Mouse (Mus musculus): Measurements from ENCODE around the gene Alkal2. TPM values are rescaled to one million over a fixed set of nuclear protein-coding genes. Genes with fewer than 3 reads are reported as not detected.

The Alkal2 gene
- polyA plus RNA-seq, 1 experiment from 2014 or later: 1.3 TPM

GRCm38 (mm10) chr12:30910860-30911259 lies 26.7 kb downstream of the Alkal2 start:
- peaks cover 15% of the 10 kb centered on the region for H3K4me1 ChIP-seq (ENCODE audit: control insufficient read depth, insufficient read depth, low read length)
- ATAC-seq (ENCODE audit: insufficient read depth, low FRiP score): no peak
- no peaks in the 10 kb centered on the region for H3K27me3 ChIP-seq (ENCODE audit: control insufficient read depth, insufficient read depth, low read length)
- no peaks in the 10 kb centered on the region for H3K36me3 ChIP-seq (ENCODE audit: control insufficient read depth, insufficient read depth, low read length)
- H3K9ac ChIP-seq (ENCODE audit: low read length): peak overlapping the region; percentile 89
- peak overlapping the region; percentile 73 for H3K27ac ChIP-seq (ENCODE audit: low read length)
- 11% methylated on average over 8 of the region's 8 CpGs for WGBS
- peak overlapping the region; percentile 89 for H3K4me2 ChIP-seq (ENCODE audit: low read depth, low read length)
- H3K4me3 ChIP-seq (replicated peaks; ENCODE audit: low read length): peak overlapping the region; percentile 87
- H3K9me3 ChIP-seq (replicated peaks; ENCODE audit: control insufficient read depth, low read length): no peaks in the 10 kb centered on the region

GRCm38 (mm10) chr12:30911261-30912047 lies 27.3 kb downstream of the Alkal2 start, which contains the start of the genes Acp1 and Sh3yl1:
Gene Acp1 (minus strand): TSS chr12:30911589.
Gene Sh3yl1 (plus strand): TSS chr12:30911668.
- ATAC-seq (ENCODE audit: insufficient read depth, low FRiP score): peak; percentile 97
- WGBS: 0% methylated on average over 52 of the region's 52 CpGs
- H3K4me1 ChIP-seq (ENCODE audit: control insufficient read depth, insufficient read depth, low read length): peaks cover 15% of the 10 kb centered on the region

GRCm38 (mm10) chr12:30912048-30912381 lies 27.9 kb downstream of the Alkal2 start:
- peak; percentile 84 for ATAC-seq (ENCODE audit: insufficient read depth, low FRiP score)
- Histone ChIP-seq H3K4me1 (ENCODE audit: control insufficient read depth, insufficient read depth, low read length) (peaks cover 15% of the 10 kb centered on the region), H3K27me3 (ENCODE audit: control insufficient read depth, insufficient read depth, low read length) (no peaks in the 10 kb centered on the region), H3K36me3 (ENCODE audit: control insufficient read depth, insufficient read depth, low read length) (no peaks in the 10 kb centered on the region), H3K9me3 (replicated peaks; ENCODE audit: control insufficient read depth, low read length) (no peaks in the 10 kb centered on the region), H3K27ac (ENCODE audit: low read length) (peak overlapping the region; percentile 80), H3K4me3 (replicated peaks; ENCODE audit: low read length) (peak overlapping the region; percentile 87), H3K9ac (ENCODE audit: low read length) (peak overlapping the region; percentile 89), H3K4me2 (ENCODE audit: low read depth, low read length) (peak overlapping the region; percentile 70)
- under 1% methylated on average over 19 of the region's 19 CpGs for WGBS

More at GRCm38 (mm10) chr12:30911261-30912047, 27.3 kb downstream of the Alkal2 start, which contains the start of the genes Acp1 and Sh3yl1:
- Histone ChIP-seq H3K27ac (ENCODE audit: low read length) (peak within 1 kb of the TSS; percentile 80), H3K27me3 (ENCODE audit: control insufficient read depth, insufficient read depth, low read length) (no peaks in the 10 kb centered on the region), H3K9me3 (replicated peaks; ENCODE audit: control insufficient read depth, low read length) (no peaks in the 10 kb centered on the region), H3K36me3 (ENCODE audit: control insufficient read depth, insufficient read depth, low read length) (no peaks in the 10 kb centered on the region), H3K4me2 (ENCODE audit: low read depth, low read length) (peak within 1 kb of the TSS; percentile 89), H3K9ac (ENCODE audit: low read length) (peak within 1 kb of the TSS; percentile 89), H3K4me3 (replicated peaks; ENCODE audit: low read length) (peak within 1 kb of the TSS; percentile 87)

- no peaks in the 10 kb centered on the region for H3K27me3 ChIP-seq (ENCODE audit: control insufficient read depth, insufficient read depth, low read length)
- ATAC-seq (ENCODE audit: insufficient read depth, low FRiP score): no peak
- peak overlapping the region; percentile 89; the same call in 1 of the 2 replicates for H3K9ac ChIP-seq (ENCODE audit: low read length)
- no peaks in the 10 kb centered on the region for H3K9me3 ChIP-seq (replicated peaks; ENCODE audit: control insufficient read depth, low read length)
- H3K4me2 ChIP-seq (ENCODE audit: low read depth, low read length): peak overlapping the region; percentile 70
- no peaks in the 10 kb centered on the region for H3K36me3 ChIP-seq (ENCODE audit: control insufficient read depth, insufficient read depth, low read length)
- H3K4me3 ChIP-seq (replicated peaks; ENCODE audit: low read length): peak overlapping the region; percentile 87
- peaks cover 15% of the 10 kb centered on the region for H3K4me1 ChIP-seq (ENCODE audit: control insufficient read depth, insufficient read depth, low read length)
- WGBS: 49% methylated on average over 3 of the region's 3 CpGs
- no peak overlapping the region; the same call in 1 of the 2 replicates for H3K27ac ChIP-seq (ENCODE audit: low read length)
These were observed 28.7 kb downstream of the Alkal2 start for GRCm38 (mm10) chr12:30912840-30913239.

- Histone ChIP-seq H3K9ac (ENCODE audit: low read length) (no peak overlapping the region), H3K27ac (ENCODE audit: low read length) (no peak overlapping the region), H3K4me2 (ENCODE audit: low read depth, low read length) (no peak overlapping the region), H3K4me3 (replicated peaks; ENCODE audit: low read length) (no peak overlapping the region), H3K4me1 (ENCODE audit: control insufficient read depth, insufficient read depth, low read length) (no peaks in the 10 kb centered on the region), H3K36me3 (ENCODE audit: control insufficient read depth, insufficient read depth, low read length) (0 out of 2 replicates have a peak, but pooled peaks cover 6% of the 10 kb centered on the region), H3K27me3 (ENCODE audit: control insufficient read depth, insufficient read depth, low read length) (no peaks in the 10 kb centered on the region), H3K9me3 (replicated peaks; ENCODE audit: control insufficient read depth, low read length) (no peaks in the 10 kb centered on the region)
- no peak for ATAC-seq (ENCODE audit: insufficient read depth, low FRiP score)
- 82% methylated on average over 3 of the region's 3 CpGs for WGBS
These were observed 38.3 kb downstream of the Alkal2 start for GRCm38 (mm10) chr12:30922401-30922800.

- H3K36me3 ChIP-seq (ENCODE audit: control insufficient read depth, insufficient read depth, low read length): 0 out of 2 replicates have a peak, but pooled peaks cover 2% of the 10 kb centered on the region
- ATAC-seq (ENCODE audit: insufficient read depth, low FRiP score): no peak
- no peaks in the 10 kb centered on the region for H3K27me3 ChIP-seq (ENCODE audit: control insufficient read depth, insufficient read depth, low read length)
- no peak overlapping the region for H3K9ac ChIP-seq (ENCODE audit: low read length)
- H3K4me1 ChIP-seq (ENCODE audit: control insufficient read depth, insufficient read depth, low read length): no peaks in the 10 kb centered on the region
- no peak overlapping the region for H3K4me3 ChIP-seq (replicated peaks; ENCODE audit: low read length)
- no peak overlapping the region for H3K27ac ChIP-seq (ENCODE audit: low read length)
- 79% methylated on average over 6 of the region's 6 CpGs for WGBS
- no peaks in the 10 kb centered on the region for H3K9me3 ChIP-seq (replicated peaks; ENCODE audit: control insufficient read depth, low read length)
- no peak overlapping the region for H3K4me2 ChIP-seq (ENCODE audit: low read depth, low read length)
These were observed 44.1 kb downstream of the Alkal2 start for GRCm38 (mm10) chr12:30928182-30928581.

GRCm38 (mm10) chr12:30933299-30933698 lies 49.2 kb downstream of the Alkal2 start:
- Histone ChIP-seq H3K27ac (ENCODE audit: low read length) (no peak overlapping the region), H3K9me3 (replicated peaks; ENCODE audit: control insufficient read depth, low read length) (no peaks in the 10 kb centered on the region), H3K9ac (ENCODE audit: low read length) (no peak overlapping the region), H3K36me3 (ENCODE audit: control insufficient read depth, insufficient read depth, low read length) (no peaks in the 10 kb centered on the region), H3K27me3 (ENCODE audit: control insufficient read depth, insufficient read depth, low read length) (no peaks in the 10 kb centered on the region), H3K4me3 (replicated peaks; ENCODE audit: low read length) (no peak overlapping the region), H3K4me2 (ENCODE audit: low read depth, low read length) (no peak overlapping the region), H3K4me1 (ENCODE audit: control insufficient read depth, insufficient read depth, low read length) (no peaks in the 10 kb centered on the region)
- ATAC-seq (ENCODE audit: insufficient read depth, low FRiP score): peak; percentile 29; the same call in 1 of the 2 replicates
- 77% methylated on average over 2 of the region's 2 CpGs for WGBS

- 82% methylated on average over 2 of the region's 2 CpGs for WGBS
- Histone ChIP-seq H3K9me3 (replicated peaks; ENCODE audit: control insufficient read depth, low read length) (no peaks in the 10 kb centered on the region), H3K4me2 (ENCODE audit: low read depth, low read length) (no peak overlapping the region), H3K4me1 (ENCODE audit: control insufficient read depth, insufficient read depth, low read length) (no peaks in the 10 kb centered on the region), H3K27me3 (ENCODE audit: control insufficient read depth, insufficient read depth, low read length) (no peaks in the 10 kb centered on the region), H3K36me3 (ENCODE audit: control insufficient read depth, insufficient read depth, low read length) (no peaks in the 10 kb centered on the region), H3K27ac (ENCODE audit: low read length) (no peak overlapping the region), H3K4me3 (replicated peaks; ENCODE audit: low read length) (no peak overlapping the region), H3K9ac (ENCODE audit: low read length) (no peak overlapping the region)
- ATAC-seq (ENCODE audit: insufficient read depth, low FRiP score): no peak
These were observed 52.8 kb downstream of the Alkal2 start for GRCm38 (mm10) chr12:30936899-30937298.

All from stomach, embryonic 16.5 days (tissue).